Mouse (Mus musculus) heart, postnatal 0 days (tissue): ENCODE measurements around the gene Arhgap25.

Experiments used
- CTCF ChIP-seq: IDR thresholded peaks from 2 replicates; pipeline ENCODE4 v1.5.1; 2016; ENCODE audit warnings: antibody characterized with exemption, control low read depth, low read depth
- EP300 ChIP-seq: IDR thresholded peaks from 2 replicates; pipeline ENCODE4 v1.6.1; 2016; ENCODE audit warnings: antibody characterized with exemption, low read depth

- no peak for TF ChIP-seq CTCF
- TF ChIP-seq EP300, result no peak
These were observed 3.2 kb upstream of the Arhgap25 start for GRCm38 (mm10) chr6:87536270-87536669.
